ENCODE assay signal across 8 mouse cellular contexts in the genomic region with DNA sequence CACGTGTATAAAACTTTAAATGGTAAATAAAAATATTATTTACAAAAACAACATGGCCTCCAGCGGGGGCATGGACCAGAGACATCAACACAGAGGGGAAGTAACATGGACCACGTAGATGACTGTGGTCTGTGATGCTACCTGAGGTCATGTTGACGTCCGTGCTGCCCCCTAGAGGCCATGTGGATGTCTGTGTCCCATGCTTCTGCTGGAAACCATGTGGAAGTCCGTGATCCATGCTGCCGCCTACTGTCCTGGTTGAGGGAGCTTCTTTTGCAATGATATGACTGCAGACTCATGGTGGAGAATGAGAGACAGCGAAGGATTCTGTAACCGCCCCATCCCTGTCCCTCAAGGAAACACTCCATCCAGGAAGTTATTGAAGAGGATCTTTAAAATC.
DNase-seq lines count a peak whose midpoint lies in the region; ATAC-seq lines count a peak whose summit lies in the region.

No protein-coding gene starts in this region.

- DNase-seq in heart, adult 18-20 months, result peak; percentile 21 to 32
- no peak for DNase-seq in heart, postnatal 25 days (ENCODE audit: low spot score)
- peak; percentile 13 for DNase-seq in thymus, postnatal 0 days (ENCODE audit: low spot score)
- no peak for DNase-seq in thymus, postnatal 36 days
- peak; percentile 2 for DNase-seq in cerebellum, adult 9-11 months
- peak; percentile 70 for DNase-seq in heart, postnatal 4 days
- DNase-seq in lung, postnatal 4 days, result peak; percentile 36 to 41

- no peak for ATAC-seq in erythroblast, adult 5-6 weeks (replicated peaks; ENCODE audit: low FRiP score, poor library complexity, severe bottlenecking)

- intact Hi-C loops in heart, postnatal 25 days (cut with DNase I), result no loop called here

Comparison
In these comparisons a context has a peak if more than half of its experiments do, and no peak if none do; other contexts are left out.
1. DNase-seq: peak in heart, adult 18-20 months (2 of 2), thymus, postnatal 0 days (single experiment), cerebellum, adult 9-11 months (single experiment), heart, postnatal 4 days (single experiment) and lung, postnatal 4 days (2 of 2); none in heart, postnatal 25 days (single experiment) and thymus, postnatal 36 days (0 of 2).